Mouse (Mus musculus) limb, embryonic 15.5 days (tissue): ENCODE measurements at regions not wholly inside any gene's neighbourhood (a gene's known extent, or its start where the extent isn't known, plus 50 kb on each side); places are given as distances from the start of the nearest gene placed in this dataset.

Experiments
- ATAC-seq: fragments of 200-750 bp; cut with Nextera tagmentation; 2 replicates; pipeline ENCODE4 v1.8.0; 2017; ENCODE audit warnings: low read depth, moderate TSS enrichment; ENCODE audit not compliant: insufficient number of reproducible peaks, low FRiP score, low TSS enrichment
- H3K27ac ChIP-seq: fragments of 300-500 bp; sonication (generic); 2 replicates; pipeline ENCODE4 v1.5.1; 2015; ENCODE audit warnings: moderate library complexity, mild to moderate bottlenecking, inconsistent platforms
- H3K27me3 ChIP-seq: fragments of 300-500 bp; sonication (generic); 2 replicates; pipeline ENCODE4 v1.6.1; 2015; ENCODE audit warnings: inconsistent platforms
- H3K36me3 ChIP-seq: fragments of 300-500 bp; sonication (generic); 2 replicates; pipeline ENCODE4 v1.6.1; 2015; ENCODE audit warnings: inconsistent platforms
- H3K4me1 ChIP-seq: fragments of 300-500 bp; sonication (generic); 2 replicates; pipeline ENCODE4 v1.6.1; 2015; ENCODE audit warnings: inconsistent platforms
- H3K4me2 ChIP-seq: fragments of 300-500 bp; sonication (generic); 2 replicates; pipeline ENCODE4 v1.6.1; 2015; ENCODE audit warnings: mild to moderate bottlenecking, inconsistent platforms
- H3K4me3 ChIP-seq: fragments of 300-500 bp; sonication (generic); 2 replicates; pipeline ENCODE4 v1.5.1; 2015; ENCODE audit warnings: mild to moderate bottlenecking, inconsistent platforms
- H3K9ac ChIP-seq: fragments of 300-500 bp; sonication (generic); 2 replicates; pipeline ENCODE4 v1.6.1; 2015; ENCODE audit warnings: inconsistent platforms
- H3K9me3 ChIP-seq: fragments of 300-500 bp; sonication (generic); 2 replicates; pipeline ENCODE4 v1.6.1; 2016; ENCODE audit warnings: inconsistent platforms
- WGBS: fragments of 180-500 bp; shearing (Covaris S2); methylation state at CpG from one replicate; pipeline ENCODE4 v1.1.7; 2015; 5-methylcytosine and 5-hydroxymethylcytosine counted together

DNA sequence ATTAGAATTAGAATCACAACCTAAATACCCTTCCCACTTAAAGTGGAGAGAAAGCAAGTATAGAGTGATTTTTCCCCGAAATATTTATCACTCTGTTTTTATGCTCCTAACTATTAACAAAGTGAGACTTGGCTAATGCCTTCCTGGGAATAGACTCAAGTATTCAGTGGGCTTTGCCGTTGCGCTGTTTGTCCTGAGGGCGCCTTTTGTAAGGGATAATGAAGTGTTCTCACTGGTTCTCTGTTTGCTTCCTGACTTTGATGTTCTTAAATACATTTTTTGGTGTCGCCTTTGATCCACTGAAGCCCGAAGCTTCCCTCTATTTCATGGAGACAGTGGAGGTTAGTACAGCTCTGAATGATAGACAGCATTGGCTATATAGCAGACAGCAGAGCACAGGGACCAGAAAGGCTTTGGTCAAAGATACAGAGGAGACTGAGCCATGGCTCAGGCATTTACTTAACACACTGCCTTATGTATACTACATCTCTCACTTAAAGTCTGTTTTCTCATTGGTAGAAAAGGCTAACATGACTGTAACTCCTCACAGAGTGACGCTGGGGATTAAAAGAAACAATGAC lies 63.0 kb upstream of the Stxbp6 start:
- no peak overlapping the region for H3K4me2 ChIP-seq
- ATAC-seq: no peak
- H3K27me3 ChIP-seq: no peaks in the 10 kb centered on the region
- H3K4me3 ChIP-seq: no peak overlapping the region
- H3K27ac ChIP-seq: no peak overlapping the region
- no peaks in the 10 kb centered on the region for H3K4me1 ChIP-seq
- 48% methylated on average over 7 of the region's 7 CpGs for WGBS
- H3K36me3 ChIP-seq: no peaks in the 10 kb centered on the region
- no peak overlapping the region for H3K9ac ChIP-seq
- H3K9me3 ChIP-seq: no peaks in the 10 kb centered on the region

DNA sequence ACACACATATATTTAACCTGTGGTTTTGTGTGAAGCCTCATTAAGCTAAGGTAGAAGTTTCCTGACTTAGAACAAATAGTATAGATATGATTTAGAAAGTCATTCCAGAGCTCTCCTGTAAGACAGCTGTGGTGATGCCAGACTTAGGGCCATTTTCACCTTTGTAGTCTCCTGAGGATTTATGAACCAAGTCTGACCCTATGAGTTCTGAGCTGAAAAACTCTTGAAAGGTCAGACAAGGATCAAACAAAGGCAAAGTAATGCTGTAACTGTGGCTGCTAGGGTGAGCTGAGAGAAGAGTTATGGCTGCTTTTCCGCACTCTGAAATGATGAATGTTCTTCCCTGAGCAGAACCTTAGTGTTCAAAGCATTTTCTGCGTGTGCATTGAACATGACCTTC lies 58.9 kb upstream of the Stxbp6 start:
- Histone ChIP-seq H3K9me3 (no peaks in the 10 kb centered on the region), H3K4me2 (no peak overlapping the region), H3K27ac (no peak overlapping the region), H3K27me3 (no peaks in the 10 kb centered on the region), H3K4me1 (no peaks in the 10 kb centered on the region), H3K4me3 (no peak overlapping the region), H3K36me3 (no peaks in the 10 kb centered on the region), H3K9ac (no peak overlapping the region)
- no peak for ATAC-seq
- 39% methylated on average over 2 of the region's 2 CpGs for WGBS

DNA sequence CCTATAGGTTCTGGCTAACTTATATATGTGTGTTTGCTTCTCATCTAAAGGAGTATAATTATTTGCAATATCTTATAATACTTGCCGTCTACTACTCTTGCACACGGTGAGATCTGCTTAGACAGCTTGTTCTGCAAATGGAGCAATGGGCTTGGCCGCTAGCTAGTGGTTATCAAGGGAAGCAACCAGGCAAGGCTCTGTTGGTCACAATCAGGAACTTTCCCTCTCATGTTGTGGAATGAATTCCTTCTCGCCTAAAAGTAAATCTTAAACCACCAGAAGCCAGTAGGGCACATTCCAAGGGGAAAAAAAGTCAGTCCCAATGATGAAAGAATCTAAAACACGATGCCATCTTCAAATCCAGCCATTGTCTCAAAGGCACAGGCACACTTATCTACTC lies 56.6 kb upstream of the Stxbp6 start:
- no peak overlapping the region for H3K4me2 ChIP-seq
- H3K4me3 ChIP-seq: no peak overlapping the region
- H3K27me3 ChIP-seq: no peaks in the 10 kb centered on the region
- H3K4me1 ChIP-seq: no peaks in the 10 kb centered on the region
- ATAC-seq: no peak
- H3K27ac ChIP-seq: no peak overlapping the region
- no peaks in the 10 kb centered on the region for H3K9me3 ChIP-seq
- no peak overlapping the region for H3K9ac ChIP-seq
- H3K36me3 ChIP-seq: no peaks in the 10 kb centered on the region
- 86% methylated on average over 5 of the region's 5 CpGs for WGBS

DNA sequence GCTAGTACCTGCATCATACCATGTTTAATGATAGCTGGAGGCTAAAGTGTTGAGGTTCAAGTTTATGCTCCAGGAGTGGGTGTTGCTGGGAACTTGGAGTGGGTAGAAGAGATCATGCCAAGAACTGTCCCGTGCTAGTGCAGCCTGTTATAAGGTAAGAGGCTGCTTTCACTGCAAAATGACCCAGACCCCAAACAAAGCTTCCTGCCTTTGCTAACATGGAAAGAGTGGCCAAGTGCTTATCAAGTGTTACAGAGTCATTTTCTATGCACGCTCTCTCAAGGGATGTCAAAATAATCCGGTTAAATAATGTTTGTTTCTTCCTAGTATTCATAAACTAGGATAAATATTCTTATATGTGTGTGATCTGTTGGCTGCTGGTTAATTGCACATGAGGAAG lies 51.4 kb upstream of the Stxbp6 start:
- no peaks in the 10 kb centered on the region for H3K4me1 ChIP-seq
- no peak overlapping the region for H3K9ac ChIP-seq
- no peaks in the 10 kb centered on the region for H3K27me3 ChIP-seq
- no peak overlapping the region for H3K4me2 ChIP-seq
- no peak overlapping the region for H3K27ac ChIP-seq
- H3K36me3 ChIP-seq: no peaks in the 10 kb centered on the region
- H3K9me3 ChIP-seq: no peaks in the 10 kb centered on the region
- ATAC-seq: no peak
- H3K4me3 ChIP-seq: no peak overlapping the region
- 74% methylated on average over 3 of the region's 3 CpGs for WGBS
